Mouse (Mus musculus) right cerebral cortex, postnatal 4 days (tissue): ENCODE results near the gene Bbc3.
"Not testable (repeated sequence)": the region's sequence is repeated elsewhere in the genome, so short reads cannot be mapped to it uniquely, and the experiment has no call there.

Experiments used
- DNase-seq: peaks from one replicate; pipeline ENCODE4 v3.0.0-alpha.2; 2022

Gene Bbc3

DNA sequence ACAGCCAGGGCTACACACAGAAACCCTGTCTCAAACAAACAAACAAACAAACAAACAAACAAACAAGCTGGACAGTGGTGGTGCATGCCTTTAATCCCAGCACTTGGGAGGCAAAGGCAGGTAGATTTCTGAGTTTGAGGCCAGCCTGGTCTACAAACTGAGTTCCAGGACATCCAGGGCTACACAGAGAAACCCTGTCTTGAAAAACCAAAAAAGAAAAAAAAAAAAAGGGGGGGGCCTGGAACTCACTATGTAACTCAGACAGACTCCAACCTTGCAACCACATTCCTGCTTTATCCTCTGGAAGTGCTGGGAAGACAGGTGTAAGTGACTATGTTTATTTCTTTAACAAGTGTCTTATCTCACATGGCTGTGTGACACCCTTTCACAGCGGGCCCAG is at the start of gene Bbc3:
Bbc3 (plus strand) TSS at position 301 of the 400 bp plus-strand sequence.
- not testable (repeated sequence) for DNase-seq

DNA sequence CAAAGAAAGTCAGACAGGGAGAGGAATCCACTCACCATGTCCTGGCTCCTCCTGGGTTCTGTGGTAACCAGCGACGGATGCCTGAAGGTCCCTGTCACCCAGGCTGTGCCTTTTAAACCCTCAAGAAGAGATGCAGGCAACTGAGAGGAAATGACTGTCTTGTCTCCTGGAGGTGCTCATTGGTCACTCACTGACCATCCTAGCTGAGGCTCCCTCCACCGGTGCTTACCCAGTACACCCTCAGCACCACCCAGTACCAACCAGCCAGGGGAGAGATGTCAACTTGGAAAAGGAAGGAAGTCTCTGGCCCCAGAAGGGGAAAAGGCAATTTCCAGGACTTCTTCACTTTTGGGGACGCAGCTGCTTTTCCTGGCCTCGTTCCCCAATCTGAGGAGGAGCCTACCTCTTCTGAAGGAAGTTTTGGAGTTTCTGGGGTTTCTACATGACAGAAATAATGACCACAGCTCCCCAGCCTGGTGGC is 49.0 kb upstream of the Bbc3 start, which contains the start of gene C5ar1:
C5ar1 (minus strand) TSS at position 431 of the 481 bp plus-strand sequence.
- DNase-seq = no peak

DNA sequence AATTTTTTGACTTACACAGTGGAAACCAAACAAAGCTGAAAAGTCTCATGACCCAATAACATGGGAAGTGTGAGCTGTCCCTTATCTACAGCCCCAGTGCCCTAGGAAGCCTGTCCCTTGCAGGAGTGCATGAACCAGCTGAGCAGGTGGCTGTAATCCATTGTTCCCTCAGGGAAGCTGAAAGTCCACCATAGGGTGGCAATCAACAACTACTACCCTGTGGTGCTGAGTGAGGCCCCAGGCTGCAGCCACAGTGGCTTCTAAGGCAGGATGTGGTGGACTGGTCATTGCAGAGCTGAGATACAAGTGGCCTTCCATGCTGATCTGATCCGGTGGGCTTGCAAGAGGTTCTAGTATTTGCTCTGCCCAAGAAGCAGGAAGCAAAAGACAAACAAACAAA is 47.1 kb upstream of the Bbc3 start:
- DNase-seq = no peak

DNA sequence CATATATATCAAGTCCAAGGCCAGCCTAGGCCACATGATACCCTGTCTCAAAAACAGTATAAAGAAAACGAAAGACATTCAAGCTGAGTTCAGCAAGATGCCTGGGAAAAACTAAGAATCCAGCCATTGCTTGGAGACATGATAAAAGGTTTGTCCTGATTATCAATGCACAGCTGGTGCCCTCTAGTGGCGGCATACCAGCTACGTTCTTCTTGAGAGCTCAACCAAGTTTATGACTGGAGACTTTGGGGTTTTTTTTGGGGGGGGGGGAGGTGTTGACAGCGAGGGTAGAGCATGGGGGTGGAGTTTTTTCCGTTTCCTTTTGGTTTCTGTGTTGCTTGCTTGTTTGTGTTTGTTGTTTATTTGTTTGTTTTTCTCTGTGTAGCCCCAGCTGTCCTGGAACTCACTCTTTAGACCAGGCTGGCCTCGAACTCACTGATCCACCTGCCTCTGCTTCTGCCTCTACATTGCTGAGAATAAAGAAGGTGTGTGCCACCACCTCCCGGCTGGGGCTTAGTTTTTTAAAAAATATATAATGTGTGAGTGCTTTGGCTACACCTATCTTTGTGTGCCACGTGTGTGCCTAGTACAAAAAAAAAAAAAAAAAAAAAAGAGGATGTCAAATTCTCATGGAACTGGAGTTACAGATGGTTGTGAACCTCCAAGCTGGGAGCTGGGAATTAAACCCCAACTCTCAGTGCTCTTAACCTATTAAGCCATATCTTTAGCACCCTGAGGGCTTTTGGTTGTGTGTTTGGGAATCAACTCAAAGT is 45.0 kb upstream of the Bbc3 start:
- peak; percentile 84 for DNase-seq

DNA sequence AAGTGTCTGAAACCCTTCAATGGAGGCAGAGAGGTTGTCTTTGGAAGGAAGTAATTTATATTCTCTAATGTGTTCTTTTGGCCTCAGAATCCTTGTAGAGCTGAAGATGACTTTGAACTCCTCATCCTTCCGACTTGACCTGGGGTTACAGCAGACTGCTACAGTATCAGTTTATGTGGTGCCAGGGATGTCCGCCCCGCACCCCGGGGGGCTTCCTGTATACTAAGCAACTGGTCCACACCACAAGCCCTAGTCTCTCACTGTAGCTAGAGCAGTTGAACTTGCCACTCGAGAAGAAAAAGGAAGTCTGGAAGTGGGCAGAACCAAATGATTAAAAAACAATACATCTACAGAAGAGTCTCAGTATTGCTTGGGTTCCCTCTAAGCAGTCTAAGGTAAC is 44.4 kb upstream of the Bbc3 start:
- DNase-seq = no peak

DNA sequence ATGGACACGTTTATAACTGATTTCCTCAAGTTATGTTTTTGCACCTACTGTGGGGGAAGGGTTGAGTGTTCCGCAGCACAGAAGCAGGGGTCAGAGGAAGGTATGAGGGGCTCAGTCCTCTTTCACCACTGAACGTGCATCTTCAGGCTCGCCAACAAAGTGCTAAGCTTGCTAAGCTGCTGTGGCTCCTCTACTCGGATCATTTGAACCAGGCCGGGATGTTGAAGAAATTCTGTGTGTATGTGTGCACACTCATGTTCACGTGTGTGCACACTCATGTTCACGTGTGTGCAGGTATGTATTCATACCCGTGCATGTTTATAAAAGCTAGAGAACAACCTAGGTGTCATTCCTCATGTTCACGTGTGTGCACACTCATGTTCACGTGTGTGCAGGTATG is 42.3 kb upstream of the Bbc3 start:
- no peak for DNase-seq

DNA sequence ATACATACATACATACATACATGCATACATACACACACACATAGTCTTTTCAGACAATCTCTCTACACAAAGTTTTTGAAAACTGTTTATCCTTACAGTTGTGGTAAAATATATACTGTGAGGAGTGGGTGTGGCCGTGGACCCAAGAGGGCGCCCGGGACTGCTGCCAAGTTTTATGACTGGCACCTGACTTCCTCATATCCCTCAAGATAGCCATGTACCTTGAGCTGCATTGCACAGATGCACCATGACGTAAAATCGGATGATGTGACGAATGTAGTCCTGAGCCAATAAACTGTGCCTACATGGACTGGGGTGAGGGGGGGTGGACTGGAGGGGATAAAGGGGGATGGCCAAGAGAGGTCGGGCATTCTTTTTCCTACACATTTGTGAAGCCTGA is 41.6 kb upstream of the Bbc3 start:
- DNase-seq = not testable (repeated sequence)

DNA sequence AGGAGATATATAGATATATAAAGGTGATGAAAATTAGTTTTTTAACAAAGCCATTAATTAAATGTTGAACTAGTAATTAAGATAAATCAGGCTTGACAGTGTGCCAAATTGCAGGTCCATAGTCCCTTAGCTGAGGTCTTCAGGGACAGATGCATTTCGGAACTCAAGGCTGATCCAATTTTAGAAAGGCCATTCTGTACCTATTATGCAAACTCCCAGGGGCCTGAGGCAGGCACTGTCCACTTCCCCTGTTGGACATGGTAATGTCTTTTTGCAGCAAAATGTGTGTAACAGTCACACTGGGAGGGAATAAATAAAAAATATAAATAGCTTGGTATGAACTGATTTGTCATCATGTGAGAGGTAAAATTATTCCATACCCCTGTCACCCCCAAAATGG is 37.1 kb upstream of the Bbc3 start:
- no peak for DNase-seq

DNA sequence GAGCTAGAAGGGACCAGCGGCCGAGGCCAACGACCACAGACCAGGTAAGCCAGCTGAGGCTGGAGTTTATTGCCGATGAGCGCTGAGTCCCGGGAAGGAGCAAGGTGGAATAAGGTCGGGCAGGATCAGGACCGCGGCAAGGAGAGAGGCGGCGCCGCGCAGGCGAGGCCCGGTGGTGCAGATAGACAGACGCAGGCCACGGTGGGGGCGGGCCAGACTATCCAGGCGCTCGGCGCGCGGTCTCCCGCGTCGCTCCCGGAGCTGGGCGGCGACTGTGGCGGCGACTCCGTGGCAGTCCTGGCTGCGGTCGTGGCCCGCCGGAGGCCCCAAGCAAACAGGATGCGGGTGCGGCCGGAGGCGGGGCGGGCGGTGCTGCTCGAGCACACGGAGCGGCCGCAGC is 35.5 kb upstream of the Bbc3 start:
- peak; percentile 72 for DNase-seq

DNA sequence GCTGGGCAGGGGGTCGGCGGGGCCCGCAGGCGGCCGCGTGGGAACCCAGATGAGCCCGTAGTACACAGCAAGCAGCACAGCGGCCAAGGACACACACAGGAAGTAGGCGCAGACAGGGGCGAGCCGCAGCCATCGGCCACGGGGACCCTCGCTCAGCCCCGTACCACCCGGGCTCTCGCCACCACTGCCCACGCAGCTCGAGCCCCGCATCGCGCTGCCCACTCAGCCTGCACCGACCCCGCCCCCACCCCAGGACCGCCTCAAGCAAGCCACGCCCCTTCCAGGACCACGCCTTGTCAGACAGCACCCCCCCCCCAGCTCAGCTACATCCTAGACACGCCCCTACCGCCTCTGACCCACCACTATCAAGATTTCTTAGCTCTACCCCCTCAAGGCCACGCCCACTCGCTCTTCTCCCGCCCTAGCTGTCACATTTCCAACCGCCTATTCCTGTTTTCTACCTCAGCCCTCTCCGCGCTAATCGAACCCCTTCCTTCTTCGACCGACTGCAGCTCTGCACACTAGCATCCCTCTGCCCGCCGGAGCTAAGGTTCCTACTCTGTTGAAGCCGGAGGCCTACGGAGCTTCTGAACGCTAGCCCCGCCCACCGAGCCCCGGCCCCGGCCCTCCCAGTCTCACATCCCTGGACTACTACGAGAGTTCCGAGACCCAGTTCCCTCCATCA is 35.0 kb upstream of the Bbc3 start, which contains the start of gene Inafm1:
Inafm1 (minus strand) TSS at position 537 of the 685 bp plus-strand sequence.
- peak; percentile 82 for DNase-seq

DNA sequence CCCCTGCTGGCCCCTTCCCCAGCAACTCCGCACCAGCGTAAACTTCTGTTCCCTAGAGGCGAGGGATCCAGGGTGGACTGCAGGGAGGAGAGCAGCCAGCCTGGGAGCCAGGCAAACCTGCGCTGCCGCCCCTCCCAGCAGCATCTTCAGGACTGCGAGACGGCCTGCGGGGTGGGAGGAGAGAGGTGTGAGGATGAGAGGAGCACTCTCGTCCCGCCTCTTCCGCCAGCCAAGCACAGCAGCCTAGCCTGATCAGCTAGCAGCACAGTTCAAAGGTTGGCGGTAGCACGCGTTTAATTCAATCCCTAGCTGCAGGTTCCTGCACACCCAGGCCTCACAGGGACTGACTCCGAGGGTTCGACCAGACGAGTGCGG is 34.4 kb upstream of the Bbc3 start:
- DNase-seq = no peak

DNA sequence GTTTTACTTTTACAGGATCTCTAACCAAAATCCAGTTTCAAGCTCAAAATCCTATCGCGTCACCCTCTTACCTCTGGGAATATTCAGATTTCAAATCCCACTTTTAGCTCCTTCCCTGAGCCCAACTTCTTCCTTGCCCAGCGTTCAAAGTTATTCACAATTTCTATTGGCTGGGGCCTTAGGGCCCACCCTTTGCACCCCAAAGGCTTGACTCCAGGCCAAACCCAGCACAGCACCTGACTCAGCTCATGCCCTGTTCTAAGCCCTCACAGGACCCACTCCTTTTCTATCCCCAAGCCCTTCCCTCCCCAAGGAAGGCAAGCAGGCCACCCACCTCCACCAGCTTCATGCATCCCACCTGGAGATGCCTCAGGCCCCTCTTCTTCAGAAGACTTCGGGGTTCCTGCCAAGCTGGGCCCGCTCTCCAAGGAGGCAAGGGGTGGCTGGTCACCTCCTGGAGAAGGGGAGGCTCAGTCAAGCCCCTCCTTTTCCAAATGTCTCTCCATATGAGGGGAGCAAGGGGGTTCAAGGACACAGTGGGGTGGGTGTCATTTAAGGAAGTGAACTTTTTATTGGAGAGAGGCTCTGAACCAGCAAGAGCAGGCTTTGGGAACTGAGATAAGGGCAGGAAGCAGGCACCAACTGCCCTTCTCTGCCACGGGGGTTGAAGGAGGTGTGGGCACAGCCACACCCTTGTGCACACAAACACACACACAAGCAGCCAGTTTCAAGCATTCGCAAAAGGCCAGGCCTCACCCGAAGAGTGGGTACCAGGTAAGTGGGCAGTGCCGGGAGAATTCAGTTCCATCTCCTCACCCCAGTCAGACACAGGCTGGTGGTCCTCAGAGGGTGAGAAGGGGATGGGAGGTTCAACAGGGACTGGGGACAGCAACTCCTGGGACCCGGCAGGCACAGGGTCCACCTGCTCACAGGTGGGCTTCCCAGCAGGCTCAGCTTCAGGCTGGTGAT is 33.0 kb upstream of the Bbc3 start:
- no peak for DNase-seq

DNA sequence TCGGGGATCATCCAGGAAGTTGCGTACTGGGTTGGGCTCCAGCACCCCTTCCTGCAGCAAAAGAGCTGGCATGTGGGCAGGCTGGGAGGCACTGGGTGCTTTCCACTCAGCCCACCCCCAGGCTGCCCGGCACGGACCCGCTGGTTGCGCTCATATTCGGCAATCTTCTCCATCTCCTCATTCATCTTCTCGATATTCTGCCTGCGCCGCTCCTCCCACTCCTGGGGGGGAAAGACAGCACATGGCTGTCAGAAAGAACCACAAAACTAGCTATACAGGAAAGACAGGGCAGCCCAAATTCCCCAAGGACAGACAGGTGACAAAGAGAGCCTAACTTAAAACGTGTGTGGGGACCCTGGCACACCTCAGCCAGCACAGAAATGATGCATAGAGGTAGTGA is 27.5 kb upstream of the Bbc3 start:
- no peak for DNase-seq

DNA sequence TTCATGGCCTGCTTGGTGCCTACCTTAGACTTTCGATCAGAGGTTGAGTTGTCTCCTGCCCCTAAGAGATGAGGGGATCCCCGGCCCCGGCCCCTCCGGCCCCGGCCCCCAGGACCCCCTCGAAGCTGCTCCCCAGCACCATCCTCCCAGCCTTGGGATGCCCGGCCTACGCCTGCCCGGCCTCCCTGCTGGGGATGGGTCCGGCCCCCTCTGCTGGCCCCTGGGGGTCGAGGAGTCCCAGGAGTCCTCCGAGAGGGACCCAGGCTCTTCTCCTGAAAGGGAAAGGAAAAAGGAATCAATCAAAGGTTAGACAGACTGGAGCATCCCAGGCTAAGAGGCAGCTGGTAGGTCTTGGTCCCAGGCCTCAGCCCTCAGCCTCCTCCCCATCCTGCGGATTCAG is 25.9 kb upstream of the Bbc3 start:
- DNase-seq = no peak

DNA sequence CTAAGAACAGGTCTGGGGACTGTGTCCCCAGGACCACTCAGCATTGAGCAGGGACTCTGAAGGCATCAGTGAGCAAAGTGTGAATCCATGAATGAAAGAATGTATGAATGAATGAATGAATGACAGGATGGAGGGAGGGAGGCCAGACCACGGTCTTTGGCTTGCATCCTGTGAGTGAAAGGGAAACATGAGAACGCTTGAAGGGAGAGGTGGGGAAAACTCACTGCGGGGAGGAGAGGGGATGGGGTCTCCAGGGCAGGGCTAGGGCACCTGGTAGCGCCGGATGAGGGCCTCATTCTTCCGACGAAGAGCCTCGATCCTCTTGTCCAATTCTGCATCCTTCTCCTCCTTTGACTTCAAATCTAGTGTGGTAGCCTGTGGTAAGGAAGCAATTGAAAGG is 24.2 kb upstream of the Bbc3 start:
- DNase-seq = no peak

DNA sequence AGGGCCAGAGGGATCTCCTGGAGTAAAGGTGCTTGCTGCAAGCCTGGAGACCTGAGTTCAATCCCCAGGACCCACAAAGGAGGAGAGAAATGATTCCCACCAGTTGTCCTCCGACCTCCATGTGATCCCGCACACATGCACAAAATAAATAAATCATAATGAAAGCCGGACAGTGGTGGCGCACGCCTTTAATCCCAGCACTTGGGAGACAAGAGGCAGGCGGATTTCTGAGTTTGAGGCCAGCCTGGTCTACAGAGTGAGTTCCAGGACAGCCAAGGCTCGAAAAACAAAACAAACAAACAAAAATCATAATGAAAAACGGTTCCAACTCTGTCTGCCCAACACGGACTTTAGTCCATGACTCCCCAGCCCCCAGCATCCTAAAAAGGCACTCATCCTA is 23.3 kb upstream of the Bbc3 start:
- DNase-seq = no peak

DNA sequence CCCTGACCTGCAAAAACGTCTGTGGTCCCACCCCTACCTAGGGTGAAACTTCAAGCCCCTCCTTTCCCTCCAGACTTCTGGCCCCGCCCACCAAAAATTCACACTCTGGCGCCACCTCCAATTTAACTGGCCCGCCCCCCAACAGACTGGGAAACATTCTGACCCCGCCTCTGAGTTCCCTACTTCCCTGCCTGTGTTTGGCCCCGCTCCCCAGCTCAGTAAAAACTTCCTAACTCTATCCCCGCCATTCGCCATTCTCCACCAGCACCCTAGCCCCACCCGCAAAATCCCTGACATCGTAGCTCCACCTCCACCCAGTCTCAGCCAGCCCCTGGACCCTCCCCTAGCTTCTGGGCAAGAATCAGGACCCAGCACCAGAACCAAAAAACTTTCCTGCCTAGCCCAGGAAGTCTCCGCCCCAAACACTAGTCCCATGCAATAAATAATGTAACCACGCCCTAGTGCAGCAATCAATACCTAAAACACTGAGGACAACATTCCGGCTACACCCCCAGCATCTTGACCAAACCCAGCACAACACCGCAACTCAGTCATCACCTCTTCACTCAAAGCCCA is 22.7 kb upstream of the Bbc3 start:
- peak; percentile 30 for DNase-seq

DNA sequence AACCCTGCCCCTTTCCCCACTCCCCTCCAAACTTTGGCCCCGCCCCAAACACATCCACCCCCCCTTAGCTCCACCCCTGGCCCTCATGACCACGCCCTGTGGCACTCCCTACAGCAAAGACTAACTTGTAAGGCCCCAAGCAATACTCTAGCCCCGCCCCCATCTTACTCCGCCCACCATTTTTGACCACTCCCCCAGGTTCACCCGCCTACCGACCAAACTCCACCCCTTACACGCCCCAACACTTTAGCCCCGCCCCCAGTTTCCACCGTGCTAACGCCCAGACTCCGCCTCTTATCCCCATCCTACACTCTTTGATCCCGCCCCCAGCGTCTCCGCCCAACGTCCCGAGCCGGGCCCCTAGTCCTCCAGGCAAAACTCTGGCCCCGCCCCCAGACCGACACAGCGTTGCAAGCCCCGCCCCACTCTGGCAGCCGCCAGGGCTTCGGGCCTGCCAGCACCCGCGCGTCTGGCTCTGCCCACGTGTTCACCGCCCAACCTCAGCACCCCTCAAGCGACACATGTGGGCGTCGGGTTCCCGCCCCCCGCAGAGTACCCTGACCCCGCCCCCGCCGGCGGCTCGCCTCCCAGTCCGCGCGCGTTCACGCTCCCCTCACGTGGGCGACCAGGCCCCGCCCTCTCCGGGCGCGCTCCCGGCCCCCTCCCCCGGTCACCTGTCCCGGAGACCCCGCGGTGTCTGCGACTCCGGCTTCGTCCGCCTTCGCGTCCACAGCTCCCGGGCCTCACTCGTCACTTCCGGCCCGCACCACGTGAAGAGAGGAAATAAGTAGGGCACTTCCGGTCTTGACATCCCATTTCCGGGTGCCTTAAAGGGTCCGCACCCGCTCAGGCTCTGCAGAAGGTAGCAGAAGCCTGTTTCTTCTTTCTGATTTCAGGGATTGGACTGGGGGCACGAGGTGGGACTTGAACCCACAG is 21.9 kb upstream of the Bbc3 start, which contains the start of gene Ccdc9:
Ccdc9 (minus strand) TSS at position 770 of the 936 bp plus-strand sequence.
- peak; percentile 100 for DNase-seq

DNA sequence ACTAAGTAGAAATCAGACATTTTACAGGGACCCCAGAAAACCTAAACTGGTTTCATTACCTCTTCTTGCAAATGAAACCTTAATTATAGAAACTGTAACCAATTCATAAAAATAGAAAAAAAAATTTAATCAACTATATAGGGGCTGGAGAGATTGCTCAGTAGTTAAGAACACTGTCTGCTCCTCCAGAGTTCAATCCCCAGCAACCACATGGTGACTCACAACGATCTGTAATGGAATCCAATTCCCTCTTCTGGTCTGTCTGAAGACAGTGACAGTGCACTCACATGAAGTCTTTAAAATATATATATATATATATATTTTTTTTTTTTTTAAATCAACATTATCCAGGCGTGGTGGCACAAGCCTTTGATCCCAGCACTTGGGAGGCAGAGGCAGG is 21.2 kb upstream of the Bbc3 start:
- DNase-seq = no peak

DNA sequence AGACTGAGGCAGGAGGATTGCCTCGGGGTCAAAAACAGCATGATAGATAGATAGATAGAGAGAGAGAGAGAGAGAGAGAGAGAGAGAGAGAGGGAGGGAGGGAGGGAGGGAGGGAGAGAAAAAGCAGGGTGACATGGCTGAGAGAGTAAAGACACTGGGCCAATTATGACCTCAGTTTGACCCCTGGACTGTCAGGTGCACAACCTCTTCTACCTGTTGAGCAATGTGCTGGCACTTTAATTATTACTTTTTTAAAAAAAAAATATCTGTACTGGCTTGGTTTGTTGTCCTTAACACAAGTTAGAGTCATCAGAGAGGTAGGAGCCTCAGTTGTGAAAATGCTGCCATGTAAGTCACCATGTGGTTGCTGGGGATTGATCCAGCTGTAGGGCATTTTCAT is 20.4 kb upstream of the Bbc3 start:
- DNase-seq = no peak

DNA sequence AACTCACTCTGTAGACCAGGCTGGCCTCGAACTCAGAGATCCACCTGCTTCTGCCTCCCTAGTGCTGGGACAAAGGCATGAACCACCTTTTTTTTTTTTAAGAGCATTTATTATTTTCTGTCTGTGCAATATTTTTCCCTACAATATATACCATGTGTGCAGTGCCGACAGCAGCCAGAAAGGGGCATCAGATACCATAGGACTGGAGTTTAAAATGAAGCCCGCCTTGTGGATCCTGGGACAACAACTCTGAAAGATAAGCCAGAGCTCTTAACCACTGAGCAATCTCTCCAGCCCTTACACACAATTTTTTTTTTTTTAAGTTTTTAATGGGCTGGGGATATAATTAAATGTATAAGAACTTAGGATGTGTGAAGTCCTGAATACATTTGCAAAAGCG is 13.8 kb upstream of the Bbc3 start:
- DNase-seq = no peak
